Mouse (Mus musculus) skeletal muscle tissue, adult 2 months (tissue): ENCODE results near the gene Aif1l.
"Not testable (repeated sequence)": the region's sequence is repeated elsewhere in the genome, so short reads cannot be mapped to it uniquely, and the experiment has no call there.

Source experiments
- DNase-seq: peaks from one replicate; pipeline ENCODE4 v3.0.0-alpha.2; 2012; ENCODE audit warnings: low read depth, low spot score

Aif1l gene

GRCm38 (mm10) chr2:31950058-31950871, at the start of gene Aif1l:
Gene Aif1l (plus strand): TSS chr2:31950139.
- no peak for DNase-seq

- no peak for DNase-seq
Measured at GRCm38 (mm10) chr2:31900932-31901331, 49.0 kb upstream of the Aif1l start.

- DNase-seq = no peak
Measured at GRCm38 (mm10) chr2:31901659-31902362, 48.1 kb upstream of the Aif1l start.

DNA sequence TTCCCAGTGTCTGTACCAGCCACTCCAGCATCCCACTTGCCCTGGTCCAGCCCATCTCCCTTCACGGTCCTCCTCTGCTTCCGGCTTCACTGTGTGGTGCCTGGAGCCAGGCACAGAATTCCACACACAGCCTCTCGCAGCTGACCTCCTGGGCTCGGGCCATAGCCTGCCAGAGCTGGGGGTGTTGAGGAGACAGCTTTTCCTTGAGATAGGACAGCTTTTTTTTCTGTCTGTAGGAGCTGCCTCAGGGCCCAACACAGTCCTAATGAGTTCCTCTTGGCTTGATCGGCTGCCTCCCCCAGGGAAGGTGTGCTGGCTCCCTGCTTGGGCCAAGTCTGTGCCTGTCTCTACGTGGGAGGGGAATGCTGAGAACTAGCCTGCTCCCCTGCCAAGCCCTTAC, 45.9 kb upstream of the Aif1l start:
- DNase-seq = no peak

DNA sequence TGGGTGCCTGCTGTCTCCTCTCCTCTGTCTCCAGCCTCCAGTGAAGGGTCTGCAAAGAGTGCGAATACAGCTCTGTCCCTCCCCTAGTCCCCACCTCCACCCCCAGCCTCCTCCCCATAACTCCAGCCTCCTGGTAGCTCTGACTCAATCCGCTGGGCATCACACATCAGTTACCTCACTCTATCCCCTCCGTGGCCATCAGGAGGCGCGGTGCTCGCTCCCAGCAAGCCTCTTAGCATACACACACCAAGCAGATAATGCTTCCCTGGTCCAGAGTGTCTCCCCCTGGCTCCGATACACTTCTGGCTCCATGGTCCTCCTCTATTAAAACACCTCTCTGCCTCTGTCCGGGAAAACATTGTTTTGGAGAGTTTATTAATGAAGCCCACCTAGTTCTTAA, 45.3 kb upstream of the Aif1l start:
- DNase-seq = no peak

GRCm38 (mm10) chr2:31905682-31906081, 44.3 kb upstream of the Aif1l start:
- no peak for DNase-seq

GRCm38 (mm10) chr2:31906407-31906806, 43.5 kb upstream of the Aif1l start:
- DNase-seq = no peak

DNA sequence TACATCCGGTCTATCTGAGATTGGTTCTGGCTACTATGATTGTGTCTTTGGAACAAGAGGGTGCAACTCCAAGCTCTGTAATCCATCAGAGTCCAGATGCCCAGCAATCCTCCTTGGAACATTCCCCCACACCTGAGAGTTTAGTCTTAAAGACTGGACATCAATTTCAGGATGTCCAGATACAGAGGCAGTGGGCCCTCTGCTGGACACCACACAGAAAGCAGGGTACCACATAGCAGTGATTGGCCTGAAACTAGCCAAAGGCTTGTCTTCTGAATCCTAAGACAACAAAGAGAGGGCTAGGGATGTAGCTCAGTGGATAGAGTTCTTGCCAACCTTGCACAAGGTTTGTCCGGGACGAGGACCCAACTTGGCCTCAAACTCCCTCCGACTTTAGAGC, 37.4 kb upstream of the Aif1l start:
- DNase-seq = no peak

- not testable (repeated sequence) for DNase-seq
Measured at GRCm38 (mm10) chr2:31914213-31914612, 35.7 kb upstream of the Aif1l start.

DNA sequence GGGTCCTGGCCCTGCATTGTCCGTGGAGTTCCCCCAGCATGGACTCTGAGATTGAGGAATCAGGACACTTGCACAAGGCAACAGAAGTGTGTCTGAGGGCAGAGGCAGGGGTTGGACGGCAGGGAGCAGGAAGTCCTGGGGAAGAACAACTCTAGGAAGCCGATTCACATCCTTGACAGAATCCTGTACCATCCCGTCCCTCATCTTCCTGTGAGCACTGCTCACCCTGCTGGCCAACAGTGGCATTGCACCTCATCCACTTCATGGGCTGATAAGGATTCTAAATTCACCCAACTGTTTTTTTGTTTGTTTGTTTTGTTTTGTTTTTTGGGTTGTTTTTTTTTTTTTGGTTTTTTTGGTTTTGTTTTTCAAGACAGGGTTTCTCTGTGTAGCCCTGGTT, 34.8 kb upstream of the Aif1l start:
- peak; percentile 58 for DNase-seq

DNA sequence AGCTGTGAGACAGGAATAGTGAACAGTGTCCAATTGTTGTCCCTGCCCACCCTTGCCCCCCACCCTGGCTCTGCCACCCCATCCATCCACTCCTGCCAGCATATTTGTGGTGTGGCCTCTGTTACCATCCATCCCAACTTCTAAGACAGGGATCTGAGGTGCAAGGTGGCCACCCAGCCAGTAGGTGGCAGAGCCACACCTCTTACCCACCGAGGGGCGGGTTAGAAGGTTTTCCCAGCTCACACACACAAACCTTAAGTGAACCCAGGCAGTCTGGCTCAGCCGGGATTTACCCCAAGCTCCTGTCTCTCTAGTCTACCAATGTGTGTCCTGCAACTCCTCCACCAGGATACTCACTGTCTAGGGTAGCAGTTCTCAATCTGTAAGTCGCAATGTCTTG, 32.3 kb upstream of the Aif1l start:
- DNase-seq = peak; percentile 47

GRCm38 (mm10) chr2:31923645-31924044, 26.3 kb upstream of the Aif1l start:
- DNase-seq = no peak

DNA sequence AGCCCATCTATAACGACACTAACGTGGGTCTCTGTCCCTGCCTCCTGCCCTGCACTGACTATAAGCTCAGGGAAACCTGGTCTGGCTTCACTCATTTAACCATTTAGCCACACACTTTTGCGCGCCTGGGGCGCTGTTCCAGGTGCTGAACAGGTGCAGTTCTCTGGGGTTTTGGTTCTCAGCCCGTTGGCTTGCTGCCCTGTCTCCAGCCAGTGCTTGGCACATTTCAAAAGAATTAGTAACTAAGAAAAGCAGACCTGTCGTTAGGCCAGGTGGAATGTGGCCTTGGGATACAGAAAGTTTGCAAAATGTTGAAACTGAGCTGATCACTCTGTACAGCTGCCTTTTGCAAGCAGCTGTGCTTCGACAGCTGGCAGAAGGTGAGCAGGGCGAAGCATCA, 25.1 kb upstream of the Aif1l start:
- no peak for DNase-seq

DNA sequence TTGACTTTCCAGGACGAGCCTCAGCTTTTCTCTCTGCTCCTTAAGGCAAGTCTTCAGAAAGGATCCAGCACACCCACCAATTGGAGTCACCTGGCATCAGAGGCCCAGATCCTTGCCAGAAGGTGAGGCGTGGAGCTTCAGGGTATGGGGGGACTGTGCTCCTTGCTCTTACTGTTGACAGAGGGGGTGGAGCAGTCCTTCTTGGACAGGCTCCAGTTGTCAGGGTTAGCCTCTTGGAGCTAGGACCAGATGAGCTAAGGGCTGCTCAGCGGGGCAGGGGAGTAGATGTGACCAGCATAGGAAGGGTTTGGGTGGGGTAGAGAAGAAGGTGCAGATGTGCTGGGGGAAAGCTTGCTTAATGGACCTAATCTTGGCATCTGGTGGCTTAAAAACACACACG, 24.0 kb upstream of the Aif1l start:
- DNase-seq = no peak

DNA sequence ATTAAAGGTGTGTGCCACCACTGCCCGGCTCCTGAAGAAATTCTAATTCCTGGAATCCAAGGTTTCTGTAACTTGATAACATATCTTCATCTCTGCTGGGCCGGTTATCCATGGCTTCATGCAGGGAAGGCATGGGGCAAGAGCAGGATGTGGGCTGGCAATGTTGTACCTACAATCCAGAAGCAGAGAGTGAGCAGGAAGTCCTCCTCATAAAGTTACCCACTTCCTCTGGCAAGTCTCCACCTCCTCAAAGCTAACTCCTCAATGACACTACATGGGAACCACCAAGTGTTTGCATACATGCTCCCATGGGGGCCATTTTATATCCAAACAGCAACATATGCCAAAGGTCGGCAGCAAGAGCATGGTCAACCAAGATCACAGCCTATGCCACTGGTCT, 20.3 kb upstream of the Aif1l start:
- no peak for DNase-seq

GRCm38 (mm10) chr2:31934551-31934950, 15.4 kb upstream of the Aif1l start:
- DNase-seq = no peak

DNA sequence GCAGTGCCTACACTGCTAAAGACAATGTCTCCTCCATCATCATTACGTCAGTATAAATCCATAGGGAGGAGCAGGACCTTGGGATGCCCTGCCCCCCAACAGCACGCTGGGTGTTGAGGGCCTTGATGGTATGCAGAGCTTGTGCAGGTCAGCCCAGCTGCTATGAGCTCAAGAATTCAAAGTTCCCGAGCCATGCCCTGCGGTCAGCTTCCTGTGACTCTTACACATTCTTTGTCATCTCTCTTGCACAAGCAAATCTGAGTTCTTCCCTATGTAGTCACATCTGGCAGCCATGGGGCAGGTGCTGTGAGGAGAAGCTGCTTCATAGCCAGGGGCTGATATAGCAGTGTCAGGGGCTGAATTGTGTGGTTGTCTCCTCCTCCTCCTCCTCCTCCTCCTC, 14.9 kb upstream of the Aif1l start:
- no peak for DNase-seq

GRCm38 (mm10) chr2:31938298-31938697, 11.6 kb upstream of the Aif1l start:
- DNase-seq = no peak

DNA sequence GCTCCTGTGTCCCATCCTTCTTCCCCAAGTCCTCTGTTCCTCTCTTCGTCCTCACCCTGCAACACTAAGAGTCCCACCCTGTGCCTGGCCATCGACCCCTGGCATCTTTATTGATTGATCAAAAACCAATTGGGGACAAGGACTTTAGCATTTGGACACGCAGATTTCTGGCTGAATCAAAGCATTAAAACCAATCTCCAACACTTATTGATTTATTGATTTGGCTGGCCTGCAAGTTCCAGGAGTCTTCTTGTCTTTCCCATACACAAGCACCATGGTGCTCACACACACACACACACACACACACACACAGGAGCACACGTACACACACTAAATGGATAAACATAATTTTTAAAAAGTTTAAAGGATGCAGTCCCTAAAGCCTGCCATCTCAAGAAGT, 6.9 kb upstream of the Aif1l start:
- no peak for DNase-seq

- DNase-seq = no peak
Measured at GRCm38 (mm10) chr2:31945580-31945979, 4.4 kb upstream of the Aif1l start.

GRCm38 (mm10) chr2:31948392-31948791, 1.5 kb upstream of the Aif1l start:
- peak; percentile 81 for DNase-seq

GRCm38 (mm10) chr2:31948801-31949200, 1.1 kb upstream of the Aif1l start:
- DNase-seq = no peak

- no peak for DNase-seq
Measured at GRCm38 (mm10) chr2:31950966-31951365, 1.0 kb downstream of the Aif1l start.
